Mouse (Mus musculus): ENCODE results near the gene Cacna1d. TPM values are rescaled to one million over a fixed set of nuclear protein-coding genes. Genes with fewer than 3 reads are reported as not detected.

The Cacna1d gene
- total and polyA plus RNA-seq, 2 experiments from 2014 or later = 5.5 to 8.9 TPM

- ATAC-seq (ENCODE audit: insufficient read depth, low read depth) (no peak), DNase-seq (ENCODE audit: low spot score) (no peak)
- Histone ChIP-seq H3K4me3 (ENCODE audit: low read depth, low read length) (no peak overlapping the region), H3K36me3 (replicated peaks; ENCODE audit: control insufficient read depth, insufficient read depth, low read length) (no peaks in the 10 kb centered on the region), H3K9ac (replicated peaks; ENCODE audit: low read depth, low read length) (no peak overlapping the region), H3K27me3 (ENCODE audit: control insufficient read depth, insufficient read depth, low read length) (no peaks in the 10 kb centered on the region), H3K9me3 (replicated peaks; ENCODE audit: control insufficient read depth, low read length) (no peaks in the 10 kb centered on the region), H3K4me1 (ENCODE audit: control insufficient read depth, insufficient read depth) (no peaks in the 10 kb centered on the region), H3K27ac (ENCODE audit: low read depth) (no peak overlapping the region), H3K4me2 (ENCODE audit: low read depth, low read length) (no peak overlapping the region)
- WGBS = 84% methylated on average over 9 of the region's 9 CpGs
- TF ChIP-seq CTCF (IDR thresholded peaks at IDR 0.05; ENCODE audit: low read depth) (no peak), EP300 (IDR thresholded peaks at IDR 0.05; ENCODE audit: low read depth) (no peak)
These were observed 361.2 kb downstream of the Cacna1d start for GRCm38 (mm10) chr14:30130092-30130491.

- H3K36me3 ChIP-seq (replicated peaks; ENCODE audit: control insufficient read depth, insufficient read depth, low read length) = no peaks in the 10 kb centered on the region
- H3K9me3 ChIP-seq (replicated peaks; ENCODE audit: control insufficient read depth, low read length) = no peaks in the 10 kb centered on the region
- no peak overlapping the region for H3K27ac ChIP-seq (ENCODE audit: low read depth)
- DNase-seq (ENCODE audit: low spot score) (no peak), ATAC-seq (ENCODE audit: insufficient read depth, low read depth) (no peak)
- H3K4me2 ChIP-seq (ENCODE audit: low read depth, low read length) = no peak overlapping the region
- TF ChIP-seq CTCF (IDR thresholded peaks at IDR 0.05; ENCODE audit: low read depth) = peak; percentile 63
- no peak for TF ChIP-seq EP300 (IDR thresholded peaks at IDR 0.05; ENCODE audit: low read depth)
- no peaks in the 10 kb centered on the region for H3K27me3 ChIP-seq (ENCODE audit: control insufficient read depth, insufficient read depth, low read length)
- no peaks in the 10 kb centered on the region for H3K4me1 ChIP-seq (ENCODE audit: control insufficient read depth, insufficient read depth)
- 43% methylated on average over 9 of the region's 9 CpGs for WGBS
- no peak overlapping the region for H3K9ac ChIP-seq (replicated peaks; ENCODE audit: low read depth, low read length)
- no peak overlapping the region for H3K4me3 ChIP-seq (ENCODE audit: low read depth, low read length)
These were observed 361.9 kb downstream of the Cacna1d start for GRCm38 (mm10) chr14:30129378-30129777.

GRCm38 (mm10) chr14:30124951-30125690 is 366.1 kb downstream of the Cacna1d start:
- DNase-seq (ENCODE audit: low spot score) (no peak), ATAC-seq (ENCODE audit: insufficient read depth, low read depth) (no peak)
- Histone ChIP-seq H3K9ac (replicated peaks; ENCODE audit: low read depth, low read length) (no peak overlapping the region), H3K36me3 (replicated peaks; ENCODE audit: control insufficient read depth, insufficient read depth, low read length) (no peaks in the 10 kb centered on the region), H3K27me3 (ENCODE audit: control insufficient read depth, insufficient read depth, low read length) (no peaks in the 10 kb centered on the region), H3K4me3 (ENCODE audit: low read depth, low read length) (no peak overlapping the region), H3K9me3 (replicated peaks; ENCODE audit: control insufficient read depth, low read length) (no peaks in the 10 kb centered on the region), H3K4me1 (ENCODE audit: control insufficient read depth, insufficient read depth) (no peaks in the 10 kb centered on the region), H3K4me2 (ENCODE audit: low read depth, low read length) (peak overlapping the region; percentile 11; the same call in 1 of the 2 replicates), H3K27ac (ENCODE audit: low read depth) (no peak overlapping the region)
- TF ChIP-seq CTCF (IDR thresholded peaks at IDR 0.05; ENCODE audit: low read depth) (no peak), EP300 (IDR thresholded peaks at IDR 0.05; ENCODE audit: low read depth) (no peak)
- WGBS = 54% methylated on average over 20 of the region's 20 CpGs

GRCm38 (mm10) chr14:30120023-30120422 is 371.2 kb downstream of the Cacna1d start:
- no peak for DNase-seq (ENCODE audit: low spot score)
- H3K4me2 ChIP-seq (ENCODE audit: low read depth, low read length) = no peak overlapping the region
- H3K9ac ChIP-seq (replicated peaks; ENCODE audit: low read depth, low read length) = no peak overlapping the region
- no peak overlapping the region for H3K27ac ChIP-seq (ENCODE audit: low read depth)
- no peaks in the 10 kb centered on the region for H3K36me3 ChIP-seq (replicated peaks; ENCODE audit: control insufficient read depth, insufficient read depth, low read length)
- no peaks in the 10 kb centered on the region for H3K4me1 ChIP-seq (ENCODE audit: control insufficient read depth, insufficient read depth)
- WGBS = 65% methylated on average over 5 of the region's 5 CpGs
- no peaks in the 10 kb centered on the region for H3K27me3 ChIP-seq (ENCODE audit: control insufficient read depth, insufficient read depth, low read length)
- no peak for ATAC-seq (ENCODE audit: insufficient read depth, low read depth)
- H3K4me3 ChIP-seq (ENCODE audit: low read depth, low read length) = no peak overlapping the region
- TF ChIP-seq CTCF (IDR thresholded peaks at IDR 0.05; ENCODE audit: low read depth) (no peak), EP300 (IDR thresholded peaks at IDR 0.05; ENCODE audit: low read depth) (no peak)
- no peaks in the 10 kb centered on the region for H3K9me3 ChIP-seq (replicated peaks; ENCODE audit: control insufficient read depth, low read length)

- Histone ChIP-seq H3K4me2 (ENCODE audit: low read depth, low read length) (0 out of 2 replicates have a peak overlapping the region, but pooled peaks have one; percentile 1), H3K9me3 (replicated peaks; ENCODE audit: control insufficient read depth, low read length) (no peaks in the 10 kb centered on the region), H3K27me3 (ENCODE audit: control insufficient read depth, insufficient read depth, low read length) (no peaks in the 10 kb centered on the region), H3K4me3 (ENCODE audit: low read depth, low read length) (no peak overlapping the region), H3K4me1 (ENCODE audit: control insufficient read depth, insufficient read depth) (peaks cover 7% of the 10 kb centered on the region), H3K27ac (ENCODE audit: low read depth) (peak overlapping the region; percentile 40), H3K9ac (replicated peaks; ENCODE audit: low read depth, low read length) (no peak overlapping the region), H3K36me3 (replicated peaks; ENCODE audit: control insufficient read depth, insufficient read depth, low read length) (no peaks in the 10 kb centered on the region)
- ATAC-seq (ENCODE audit: insufficient read depth, low read depth) = peak; percentile 76
- no peak for DNase-seq (ENCODE audit: low spot score)
- no peak for TF ChIP-seq CTCF (IDR thresholded peaks at IDR 0.05; ENCODE audit: low read depth)
- TF ChIP-seq EP300 (IDR thresholded peaks at IDR 0.05; ENCODE audit: low read depth) = no peak
- 30% methylated on average over 9 of the region's 9 CpGs for WGBS
These were observed 377.7 kb downstream of the Cacna1d start for GRCm38 (mm10) chr14:30113392-30114108.

Data from heart, postnatal 0 days (tissue).